Mouse (Mus musculus): Measurements from ENCODE around the gene Zfp941. TPM values are rescaled to one million over a fixed set of nuclear protein-coding genes. Genes with fewer than 3 reads are reported as not detected.

Gene Zfp941
- 0.19 and 0.20 TPM in 2 replicates for polyA plus RNA-seq (2012; ENCODE audit: insufficient read depth, insufficient read length, missing spikeins)

- H3K4me3 ChIP-seq (ENCODE audit: insufficient read depth, low read length): peak within 1 kb of the TSS; percentile 33
- no peaks in the 10 kb centered on the region for H3K4me1 ChIP-seq (ENCODE audit: control insufficient read depth, insufficient read depth, low read length)
- no peak within 1 kb of the TSS for H3K27ac ChIP-seq (ENCODE audit: insufficient read depth, low read depth, low read length)
- no peak for TF ChIP-seq CTCF (IDR thresholded peaks at IDR 0.05; ENCODE audit: low read depth, low read length)
- TF ChIP-seq POLR2A (IDR thresholded peaks at IDR 0.05; ENCODE audit: borderline replicate concordance, low read depth, low read length): no peak
Observed at GRCm38 (mm10) chr7:140821653-140822329, at the start of gene Zfp941. Gene Zfp941, minus strand, starts transcription at chr7:140822178.

- Histone ChIP-seq H3K4me3 (ENCODE audit: insufficient read depth, low read length) (no peak overlapping the region), H3K27ac (ENCODE audit: insufficient read depth, low read depth, low read length) (no peak overlapping the region), H3K4me1 (ENCODE audit: control insufficient read depth, insufficient read depth, low read length) (no peaks in the 10 kb centered on the region)
- no peak for TF ChIP-seq CTCF (IDR thresholded peaks at IDR 0.05; ENCODE audit: low read depth, low read length)
- no peak for TF ChIP-seq POLR2A (IDR thresholded peaks at IDR 0.05; ENCODE audit: borderline replicate concordance, low read depth, low read length)
Observed at GRCm38 (mm10) chr7:140864761-140865160, 42.8 kb upstream of the Zfp941 start.

GRCm38 (mm10) chr7:140860728-140861127, 38.8 kb upstream of the Zfp941 start:
- TF ChIP-seq CTCF (IDR thresholded peaks at IDR 0.05; ENCODE audit: low read depth, low read length) (no peak), POLR2A (IDR thresholded peaks at IDR 0.05; ENCODE audit: borderline replicate concordance, low read depth, low read length) (no peak)
- Histone ChIP-seq H3K4me3 (ENCODE audit: insufficient read depth, low read length) (no peak overlapping the region), H3K27ac (ENCODE audit: insufficient read depth, low read depth, low read length) (no peak overlapping the region), H3K4me1 (ENCODE audit: control insufficient read depth, insufficient read depth, low read length) (peaks cover 7% of the 10 kb centered on the region; the same call in 1 of the 2 replicates)

GRCm38 (mm10) chr7:140859997-140860396, 38.0 kb upstream of the Zfp941 start:
- Histone ChIP-seq H3K27ac (ENCODE audit: insufficient read depth, low read depth, low read length) (no peak overlapping the region), H3K4me3 (ENCODE audit: insufficient read depth, low read length) (no peak overlapping the region), H3K4me1 (ENCODE audit: control insufficient read depth, insufficient read depth, low read length) (peaks cover 10% of the 10 kb centered on the region; the same call in 1 of the 2 replicates)
- TF ChIP-seq POLR2A (IDR thresholded peaks at IDR 0.05; ENCODE audit: borderline replicate concordance, low read depth, low read length) (no peak), CTCF (IDR thresholded peaks at IDR 0.05; ENCODE audit: low read depth, low read length) (no peak)

GRCm38 (mm10) chr7:140858746-140859145, 36.8 kb upstream of the Zfp941 start:
- no peak for TF ChIP-seq CTCF (IDR thresholded peaks at IDR 0.05; ENCODE audit: low read depth, low read length)
- no peak for TF ChIP-seq POLR2A (IDR thresholded peaks at IDR 0.05; ENCODE audit: borderline replicate concordance, low read depth, low read length)
- Histone ChIP-seq H3K4me1 (ENCODE audit: control insufficient read depth, insufficient read depth, low read length) (peaks cover 12% of the 10 kb centered on the region; the same call in 1 of the 2 replicates), H3K27ac (ENCODE audit: insufficient read depth, low read depth, low read length) (no peak overlapping the region), H3K4me3 (ENCODE audit: insufficient read depth, low read length) (peak overlapping the region; percentile 86)

- TF ChIP-seq POLR2A (IDR thresholded peaks at IDR 0.05; ENCODE audit: borderline replicate concordance, low read depth, low read length) (no peak), CTCF (IDR thresholded peaks at IDR 0.05; ENCODE audit: low read depth, low read length) (no peak)
- Histone ChIP-seq H3K27ac (ENCODE audit: insufficient read depth, low read depth, low read length) (peak within 1 kb of the TSS; percentile 83), H3K4me1 (ENCODE audit: control insufficient read depth, insufficient read depth, low read length) (peaks cover 12% of the 10 kb centered on the region; the same call in 1 of the 2 replicates), H3K4me3 (ENCODE audit: insufficient read depth, low read length) (peak within 1 kb of the TSS; percentile 86)
Observed at GRCm38 (mm10) chr7:140857550-140858505, 35.9 kb upstream of the Zfp941 start, which contains the start of gene Bet1l. Gene Bet1l, minus strand, starts transcription at chr7:140857577.

- Histone ChIP-seq H3K4me1 (ENCODE audit: control insufficient read depth, insufficient read depth, low read length) (peaks cover 12% of the 10 kb centered on the region; the same call in 1 of the 2 replicates), H3K27ac (ENCODE audit: insufficient read depth, low read depth, low read length) (peak within 1 kb of the TSS; percentile 83), H3K4me3 (ENCODE audit: insufficient read depth, low read length) (peak within 1 kb of the TSS; percentile 86)
- TF ChIP-seq CTCF (IDR thresholded peaks at IDR 0.05; ENCODE audit: low read depth, low read length) (no peak), POLR2A (IDR thresholded peaks at IDR 0.05; ENCODE audit: borderline replicate concordance, low read depth, low read length) (no peak)
Observed at GRCm38 (mm10) chr7:140856785-140857549, 35.0 kb upstream of the Zfp941 start, which contains the start of gene Ric8a. Gene Ric8a, plus strand, starts transcription at chr7:140856957.

- Histone ChIP-seq H3K4me1 (ENCODE audit: control insufficient read depth, insufficient read depth, low read length) (peaks cover 12% of the 10 kb centered on the region; the same call in 1 of the 2 replicates), H3K4me3 (ENCODE audit: insufficient read depth, low read length) (peak within 1 kb of the TSS; percentile 86), H3K27ac (ENCODE audit: insufficient read depth, low read depth, low read length) (peak within 1 kb of the TSS; percentile 83)
- TF ChIP-seq CTCF (IDR thresholded peaks at IDR 0.05; ENCODE audit: low read depth, low read length) (no peak), POLR2A (IDR thresholded peaks at IDR 0.05; ENCODE audit: borderline replicate concordance, low read depth, low read length) (0 out of 2 replicates have a peak, but pooled peaks have one; percentile 61)
Observed at GRCm38 (mm10) chr7:140855860-140856784, 34.1 kb upstream of the Zfp941 start, which contains the start of gene Gm45785. Gene Gm45785, minus strand, starts transcription at chr7:140856331.

Data from bone marrow macrophage, adult 2 months (primary cell).